Mouse (Mus musculus) intestine, embryonic 14.5 days (tissue): Measurements from ENCODE around the gene Susd4. TPM values are rescaled to one million over a fixed set of nuclear protein-coding genes. Genes with fewer than 3 reads are reported as not detected.

Experiments used
- ATAC-seq: fragments of 200-750 bp; cut with Nextera tagmentation; replicated peaks from 2 replicates; pipeline ENCODE4 v1.8.0; 2017; ENCODE audit warnings: low read depth, moderate number of reproducible peaks, moderate TSS enrichment, moderate library complexity; ENCODE audit not compliant: low FRiP score, low TSS enrichment
- DNase-seq: peaks from one replicate; pipeline ENCODE4 v3.0.0-alpha.2; 2018; ENCODE audit warnings: low spot score
- H3K27ac ChIP-seq: fragments of 300-500 bp; sonication (generic); 2 replicates; pipeline ENCODE4 v1.5.1; 2014; ENCODE audit warnings: low read depth, mild to moderate bottlenecking, control low read depth
- H3K27me3 ChIP-seq: fragments of 300-500 bp; sonication (generic); replicated peaks from 2 replicates; pipeline ENCODE4 v1.6.1; 2014; ENCODE audit warnings: low read length, control low read depth; ENCODE audit not compliant: control insufficient read depth, insufficient read depth
- H3K36me3 ChIP-seq: fragments of 300-500 bp; sonication (generic); 2 replicates; pipeline ENCODE4 v1.6.1; 2014; ENCODE audit warnings: low read length, control low read depth; ENCODE audit not compliant: control insufficient read depth, insufficient read depth
- H3K4me1 ChIP-seq: fragments of 300-500 bp; sonication (generic); replicated peaks from 2 replicates; pipeline ENCODE4 v1.6.1; 2014; ENCODE audit warnings: low read length, control low read depth, mixed read lengths; ENCODE audit not compliant: control insufficient read depth, insufficient read depth
- H3K4me2 ChIP-seq: fragments of 300-500 bp; sonication (generic); 2 replicates; pipeline ENCODE4 v1.6.1; 2014; ENCODE audit warnings: low read length
- H3K4me3 ChIP-seq: fragments of 300-500 bp; sonication (generic); 2 replicates; pipeline ENCODE4 v1.5.1; 2014; ENCODE audit warnings: low read depth, low read length, control low read depth, mixed read lengths
- H3K9ac ChIP-seq: fragments of 300-500 bp; sonication (generic); 2 replicates; pipeline ENCODE4 v1.6.1; 2014; ENCODE audit warnings: mild to moderate bottlenecking, low read length
- H3K9me3 ChIP-seq: fragments of 300-500 bp; sonication (generic); 2 replicates; pipeline ENCODE4 v1.6.1; 2016; ENCODE audit warnings: low read length, control low read depth; ENCODE audit not compliant: control insufficient read depth
- WGBS: fragments of 180-500 bp; shearing (Covaris S2); extraction: QIAGEN DNeasy Blood & Tissue Kit; methylation state at CpG from one replicate; pipeline ENCODE4 v1.1.7; 2014; 5-methylcytosine and 5-hydroxymethylcytosine counted together
- polyA plus RNA-seq: library from polyadenylated mRNA; unstranded; fragments of >200 nt; fragmentation: Nextera tagmentation; extraction: Ambion mirVana; gene quantifications from 2 replicates; pipeline ENCODE4 v1.2.1, GENCODE M21; 2014

The Susd4 gene
- polyA plus RNA-seq, 1 experiment from 2014 or later, result 24.5 TPM

DNA sequence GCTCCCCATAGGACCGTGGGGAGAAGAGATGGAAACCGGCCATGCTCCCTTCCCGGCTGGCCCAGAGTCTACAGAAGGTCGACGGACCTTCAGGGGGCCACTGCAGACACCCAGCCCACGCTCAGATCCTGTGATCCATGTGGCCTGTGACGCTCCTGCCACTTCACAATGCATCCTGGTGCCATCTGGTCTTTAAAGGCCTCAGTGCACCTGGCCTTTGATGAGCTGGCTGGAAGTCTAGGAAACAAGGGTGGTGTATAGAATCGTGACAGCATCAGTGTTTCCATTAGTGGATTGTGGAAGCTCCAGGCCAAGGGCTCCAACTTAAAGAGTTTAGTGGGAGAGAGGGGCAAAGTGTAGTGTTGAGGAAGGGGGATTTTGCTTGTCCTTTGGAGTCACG lies 14.6 kb upstream of the Susd4 start, which contains the start of gene Ccdc185:
Gene Ccdc185 (minus strand): TSS at position 101 of the 400 bp plus-strand sequence.
- 83% methylated on average over 9 of the region's 9 CpGs for WGBS
- no peaks in the 10 kb centered on the region for H3K4me1 ChIP-seq
- ATAC-seq (no peak), DNase-seq (no peak)
- H3K27me3 ChIP-seq, result no peaks in the 10 kb centered on the region
- no peak within 1 kb of the TSS for H3K4me2 ChIP-seq
- no peak within 1 kb of the TSS for H3K27ac ChIP-seq
- H3K9ac ChIP-seq, result no peak within 1 kb of the TSS
- no peaks in the 10 kb centered on the region for H3K36me3 ChIP-seq
- H3K4me3 ChIP-seq, result no peak within 1 kb of the TSS
- H3K9me3 ChIP-seq, result no peaks in the 10 kb centered on the region

DNA sequence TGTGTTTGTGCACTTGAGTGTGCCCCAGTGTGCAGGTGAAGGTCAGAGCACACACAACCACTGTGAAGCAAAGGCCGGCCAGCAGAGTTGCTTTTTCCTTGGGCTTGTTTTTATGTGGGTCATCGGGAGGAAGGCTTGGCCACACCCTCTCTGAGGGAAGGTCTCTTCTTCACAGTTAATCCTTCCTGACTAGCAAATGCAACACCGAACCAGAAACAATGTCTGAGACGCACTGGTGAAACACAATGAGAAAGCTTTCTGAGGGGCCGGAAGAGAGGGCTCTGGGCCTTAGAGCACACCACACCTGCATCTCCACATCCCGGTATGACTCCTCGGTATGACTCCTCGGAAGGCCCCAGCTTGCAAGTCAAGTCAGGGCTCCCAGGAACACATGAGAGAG lies 12.4 kb upstream of the Susd4 start:
- H3K9ac ChIP-seq, result no peak overlapping the region
- WGBS, result 79% methylated on average over 8 of the region's 8 CpGs
- no peak overlapping the region for H3K27ac ChIP-seq
- ATAC-seq (no peak), DNase-seq (no peak)
- no peaks in the 10 kb centered on the region for H3K9me3 ChIP-seq
- no peak overlapping the region for H3K4me2 ChIP-seq
- H3K27me3 ChIP-seq, result no peaks in the 10 kb centered on the region
- no peaks in the 10 kb centered on the region for H3K4me1 ChIP-seq
- H3K4me3 ChIP-seq, result no peak overlapping the region
- no peaks in the 10 kb centered on the region for H3K36me3 ChIP-seq

GRCm38 (mm10) chr1:182753694-182754093 lies 10.0 kb upstream of the Susd4 start:
- WGBS, result 81% methylated on average over 8 of the region's 8 CpGs
- Histone ChIP-seq H3K36me3 (no peaks in the 10 kb centered on the region), H3K4me1 (no peaks in the 10 kb centered on the region), H3K9me3 (no peaks in the 10 kb centered on the region), H3K27me3 (no peaks in the 10 kb centered on the region), H3K4me2 (no peak overlapping the region), H3K27ac (no peak overlapping the region), H3K9ac (no peak overlapping the region), H3K4me3 (no peak overlapping the region)
- DNase-seq (no peak), ATAC-seq (no peak)

DNA sequence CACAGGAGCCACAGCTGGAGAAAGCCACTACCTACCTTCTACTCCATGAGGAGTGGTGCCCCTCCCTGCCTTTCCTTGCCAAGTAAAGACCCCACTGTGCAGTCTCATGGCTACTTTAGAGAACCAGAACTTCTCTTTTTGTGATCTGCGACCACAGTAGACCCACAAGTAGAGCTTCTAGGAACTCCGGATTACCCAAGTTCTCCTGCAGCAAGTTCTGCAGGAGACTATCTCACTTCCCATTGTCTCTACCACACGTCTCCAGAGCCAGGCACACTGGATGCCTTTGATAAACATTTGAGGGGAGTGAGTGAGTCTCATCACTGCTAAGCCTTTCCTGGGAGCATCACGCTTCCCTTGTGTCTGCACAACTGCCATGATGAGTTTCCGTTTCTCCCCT lies 8.8 kb upstream of the Susd4 start:
- Histone ChIP-seq H3K4me2 (no peak overlapping the region), H3K36me3 (no peaks in the 10 kb centered on the region), H3K9me3 (no peaks in the 10 kb centered on the region), H3K27me3 (no peaks in the 10 kb centered on the region), H3K9ac (no peak overlapping the region), H3K4me3 (no peak overlapping the region), H3K27ac (no peak overlapping the region), H3K4me1 (no peaks in the 10 kb centered on the region)
- DNase-seq (no peak), ATAC-seq (no peak)
- WGBS, result 86% methylated on average over 5 of the region's 5 CpGs

GRCm38 (mm10) chr1:182758783-182759182 lies 4.9 kb upstream of the Susd4 start:
- Histone ChIP-seq H3K9me3 (no peaks in the 10 kb centered on the region), H3K27ac (no peak overlapping the region), H3K4me3 (no peak overlapping the region), H3K4me2 (no peak overlapping the region), H3K36me3 (no peaks in the 10 kb centered on the region), H3K27me3 (peaks cover 7% of the 10 kb centered on the region), H3K9ac (no peak overlapping the region), H3K4me1 (no peaks in the 10 kb centered on the region; the same call in 1 of the 2 replicates)
- ATAC-seq (no peak), DNase-seq (no peak)
- WGBS, result 90% methylated on average over 1 of the region's 1 CpGs

GRCm38 (mm10) chr1:182763191-182763715 lies 407 bp upstream of the Susd4 start:
- H3K36me3 ChIP-seq, result no peaks in the 10 kb centered on the region
- WGBS, result 14% methylated on average over 17 of the region's 17 CpGs
- DNase-seq (no peak), ATAC-seq (peak; percentile 24)
- no peak overlapping the region for H3K27ac ChIP-seq
- no peaks in the 10 kb centered on the region for H3K9me3 ChIP-seq
- peaks cover 7% of the 10 kb centered on the region for H3K27me3 ChIP-seq
- H3K4me1 ChIP-seq, result peaks cover 9% of the 10 kb centered on the region
- H3K4me2 ChIP-seq, result peak overlapping the region; percentile 71
- H3K4me3 ChIP-seq, result peak overlapping the region; percentile 62
- peak overlapping the region; percentile 46; the same call in 1 of the 2 replicates for H3K9ac ChIP-seq

DNA sequence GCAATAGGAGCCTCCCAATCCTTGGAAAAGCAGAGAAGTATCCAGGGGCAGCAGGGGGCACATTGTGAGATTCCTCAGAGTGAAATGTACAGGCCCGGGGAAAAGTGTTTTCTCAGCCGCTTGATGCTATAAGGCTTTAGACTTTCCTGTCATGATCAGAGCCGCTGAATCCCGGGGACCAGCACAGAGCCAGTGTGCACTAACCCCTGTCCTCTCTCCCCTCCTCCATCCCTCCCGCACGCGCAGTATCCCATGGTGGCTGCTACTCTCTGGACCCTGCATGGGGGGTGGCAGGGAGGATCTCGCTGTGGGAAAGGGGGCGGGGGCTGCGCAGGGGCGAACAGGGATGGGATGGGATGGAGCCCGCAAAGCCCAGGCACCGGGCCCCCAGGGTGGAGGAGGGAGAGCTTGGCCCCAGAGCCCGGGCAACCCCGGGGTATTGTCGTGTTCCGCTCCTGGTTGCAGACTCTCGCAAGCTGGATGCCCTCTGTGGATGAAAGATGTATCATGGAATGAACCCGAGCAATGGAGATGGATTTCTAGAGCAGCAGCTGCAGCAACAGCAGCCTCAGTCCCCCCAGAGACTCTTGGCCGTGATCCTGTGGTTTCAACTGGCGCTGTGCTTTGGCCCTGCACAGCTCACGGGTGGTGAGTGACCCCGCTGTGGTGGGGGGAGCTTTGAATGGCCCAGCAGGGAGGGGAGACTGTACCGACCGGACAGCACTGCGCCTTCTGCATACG lies 1.1 kb downstream of the Susd4 start:
- ATAC-seq, result peak; percentile 74
- peak overlapping the region; percentile 58; the same call in 1 of the 2 replicates for H3K27ac ChIP-seq

DNA sequence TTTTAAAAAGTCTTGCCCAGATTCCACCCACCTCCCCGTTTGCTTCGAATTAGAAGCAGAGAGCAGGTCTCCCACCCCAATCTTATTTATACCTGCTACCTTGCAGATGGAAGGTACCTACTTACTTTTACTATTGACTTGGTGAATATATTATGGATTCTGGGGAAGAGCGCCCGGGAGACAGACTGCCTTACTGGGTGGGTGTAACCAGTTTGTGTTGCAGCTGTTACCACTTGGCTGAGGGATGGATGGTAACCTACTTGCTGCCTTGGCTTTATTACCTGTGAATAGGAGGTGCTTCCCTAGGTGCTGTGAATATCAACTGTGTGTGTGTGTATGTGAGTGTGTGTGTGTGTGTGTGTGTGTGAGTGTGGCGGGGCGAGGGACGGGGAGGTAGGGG lies 11.9 kb downstream of the Susd4 start:
- DNase-seq, result no peak
- no peak for ATAC-seq
- no peaks in the 10 kb centered on the region for H3K27me3 ChIP-seq
- no peak overlapping the region for H3K27ac ChIP-seq
- no peak overlapping the region for H3K4me3 ChIP-seq
- no peak overlapping the region for H3K4me2 ChIP-seq
- no peaks in the 10 kb centered on the region for H3K36me3 ChIP-seq
- no peak overlapping the region for H3K9ac ChIP-seq
- no peaks in the 10 kb centered on the region; the same call in 1 of the 2 replicates for H3K4me1 ChIP-seq
- no peaks in the 10 kb centered on the region for H3K9me3 ChIP-seq
- WGBS, result 90% methylated on average over 7 of the region's 7 CpGs

More for the DNA sequence above, 1.1 kb downstream of the Susd4 start:
- Histone ChIP-seq H3K4me3 (peak overlapping the region; percentile 62), H3K27me3 (peaks cover 7% of the 10 kb centered on the region), H3K36me3 (no peaks in the 10 kb centered on the region), H3K4me2 (peak overlapping the region; percentile 71), H3K9ac (peak overlapping the region; percentile 46), H3K4me1 (peaks cover 9% of the 10 kb centered on the region), H3K9me3 (no peaks in the 10 kb centered on the region)
- no peak for DNase-seq
- 4% methylated on average over 26 of the region's 27 CpGs for WGBS
